Mouse (Mus musculus) stomach, embryonic 14.5 days (tissue): ENCODE data around the gene Tmem120b. TPM values are rescaled to one million over a fixed set of nuclear protein-coding genes. Genes with fewer than 3 reads are reported as not detected.

Experiments used
- ATAC-seq: fragments of 200-750 bp; cut with Nextera tagmentation; 2 replicates; pipeline ENCODE4 v1.8.0; 2017; ENCODE audit warnings: low read depth, moderate TSS enrichment; ENCODE audit not compliant: insufficient number of reproducible peaks, insufficient read depth, low FRiP score
- H3K27ac ChIP-seq: fragments of 300-500 bp; sonication (generic); 2 replicates; pipeline ENCODE4 v1.5.1; 2014; ENCODE audit warnings: mild to moderate bottlenecking, low read length, moderate library complexity, mixed read lengths
- H3K27me3 ChIP-seq: fragments of 300-500 bp; sonication (generic); 2 replicates; pipeline ENCODE4 v1.6.1; 2014; ENCODE audit warnings: low read length, control low read depth, mixed read lengths; ENCODE audit not compliant: control insufficient read depth, insufficient read depth
- H3K36me3 ChIP-seq: fragments of 300-500 bp; sonication (generic); 2 replicates; pipeline ENCODE4 v1.6.1; 2014; ENCODE audit warnings: mild to moderate bottlenecking, control low read depth, low read length, moderate library complexity, mixed read lengths; ENCODE audit not compliant: control insufficient read depth, insufficient read depth
- H3K4me1 ChIP-seq: fragments of 300-500 bp; sonication (generic); 2 replicates; pipeline ENCODE4 v1.6.1; 2014; ENCODE audit warnings: low read length, control low read depth, mixed read lengths; ENCODE audit not compliant: control insufficient read depth, insufficient read depth
- H3K4me2 ChIP-seq: fragments of 300-500 bp; sonication (generic); replicated peaks from 2 replicates; pipeline ENCODE4 v1.6.1; 2014; ENCODE audit warnings: low read depth, low read length, control low read depth
- H3K4me3 ChIP-seq: fragments of 300-500 bp; sonication (generic); 2 replicates; pipeline ENCODE4 v1.5.1; 2014; ENCODE audit warnings: low read depth, low read length, control low read depth
- H3K9ac ChIP-seq: fragments of 300-500 bp; sonication (generic); replicated peaks from 2 replicates; pipeline ENCODE4 v1.6.1; 2014; ENCODE audit warnings: low read depth, mild to moderate bottlenecking, control low read depth, low read length, moderate library complexity, mixed read lengths
- H3K9me3 ChIP-seq: fragments of 300-500 bp; sonication (generic); 2 replicates; pipeline ENCODE4 v1.6.1; 2016; ENCODE audit warnings: low read depth, low read length, control low read depth; ENCODE audit not compliant: control insufficient read depth
- WGBS: fragments of 180-500 bp; shearing (Covaris S2); extraction: QIAGEN DNeasy Blood & Tissue Kit; methylation state at CpG from one replicate; pipeline ENCODE4 v1.1.7; 2014; 5-methylcytosine and 5-hydroxymethylcytosine counted together
- polyA plus RNA-seq: library from polyadenylated mRNA; unstranded; fragments of >200 nt; fragmentation: Nextera tagmentation; extraction: Ambion mirVana; gene quantifications from 2 replicates; pipeline ENCODE4 v1.2.1, GENCODE M21; 2014

Tmem120b gene
- polyA plus RNA-seq, 1 experiment from 2014 or later, result 9.3 TPM

- H3K36me3 ChIP-seq, result peaks cover 3% of the 10 kb centered on the region; the same call in 1 of the 2 replicates
- H3K9ac ChIP-seq, result peak overlapping the region; percentile 31
- H3K4me1 ChIP-seq, result peaks cover 60% of the 10 kb centered on the region
- H3K4me3 ChIP-seq, result peak overlapping the region; percentile 84
- H3K9me3 ChIP-seq, result no peaks in the 10 kb centered on the region
- H3K27me3 ChIP-seq, result no peaks in the 10 kb centered on the region
- WGBS, result 3% methylated on average over 30 of the region's 30 CpGs
- peak overlapping the region; percentile 100 for H3K4me2 ChIP-seq
- H3K27ac ChIP-seq, result peak overlapping the region; percentile 100
- ATAC-seq, result peak; percentile 61
Observed at GRCm38 (mm10) chr5:123135471-123136360, 67.5 kb downstream of the Tmem120b start.

GRCm38 (mm10) chr5:123136361-123137043 is 68.3 kb downstream of the Tmem120b start:
- Histone ChIP-seq H3K4me2 (peak overlapping the region; percentile 100), H3K36me3 (peaks cover 3% of the 10 kb centered on the region; the same call in 1 of the 2 replicates), H3K9me3 (no peaks in the 10 kb centered on the region), H3K27me3 (no peaks in the 10 kb centered on the region), H3K27ac (peak overlapping the region; percentile 100), H3K4me1 (peaks cover 60% of the 10 kb centered on the region), H3K4me3 (peak overlapping the region; percentile 84), H3K9ac (peak overlapping the region; percentile 98)
- ATAC-seq, result peak; percentile 53
- WGBS, result 1% methylated on average over 13 of the region's 13 CpGs

GRCm38 (mm10) chr5:123137044-123137909 is 69.1 kb downstream of the Tmem120b start:
- H3K4me1 ChIP-seq, result peaks cover 55% of the 10 kb centered on the region
- no peaks in the 10 kb centered on the region for H3K27me3 ChIP-seq
- H3K27ac ChIP-seq, result peak overlapping the region; percentile 100
- H3K4me2 ChIP-seq, result peak overlapping the region; percentile 100
- ATAC-seq, result no peak
- no peaks in the 10 kb centered on the region for H3K9me3 ChIP-seq
- H3K4me3 ChIP-seq, result peak overlapping the region; percentile 84
- peak overlapping the region; percentile 98 for H3K9ac ChIP-seq
- WGBS, result 4% methylated on average over 20 of the region's 20 CpGs
- H3K36me3 ChIP-seq, result peaks cover 3% of the 10 kb centered on the region; the same call in 1 of the 2 replicates

- peaks cover 51% of the 10 kb centered on the region for H3K4me1 ChIP-seq
- 1% methylated on average over 5 of the region's 6 CpGs for WGBS
Observed at GRCm38 (mm10) chr5:123137910-123138229, 69.7 kb downstream of the Tmem120b start.

GRCm38 (mm10) chr5:123138230-123138911 is 70.2 kb downstream of the Tmem120b start:
- Histone ChIP-seq H3K27me3 (no peaks in the 10 kb centered on the region), H3K27ac (peak overlapping the region; percentile 100), H3K9me3 (no peaks in the 10 kb centered on the region), H3K9ac (peak overlapping the region; percentile 98), H3K4me2 (peak overlapping the region; percentile 100), H3K36me3 (peaks cover 3% of the 10 kb centered on the region; the same call in 1 of the 2 replicates), H3K4me1 (peaks cover 47% of the 10 kb centered on the region), H3K4me3 (peak overlapping the region; percentile 84)
- WGBS, result 0% methylated on average over 39 of the region's 40 CpGs
- ATAC-seq, result peak; percentile 28

More at GRCm38 (mm10) chr5:123137910-123138229, 69.7 kb downstream of the Tmem120b start:
- Histone ChIP-seq H3K9me3 (no peaks in the 10 kb centered on the region), H3K27me3 (no peaks in the 10 kb centered on the region), H3K36me3 (peaks cover 3% of the 10 kb centered on the region; the same call in 1 of the 2 replicates), H3K4me2 (peak overlapping the region; percentile 100), H3K9ac (peak overlapping the region; percentile 98), H3K27ac (peak overlapping the region; percentile 100), H3K4me3 (peak overlapping the region; percentile 84)
- ATAC-seq, result no peak

- peak overlapping the region; percentile 100 for H3K4me2 ChIP-seq
- H3K27me3 ChIP-seq, result no peaks in the 10 kb centered on the region
- H3K4me3 ChIP-seq, result peak overlapping the region; percentile 84
- under 1% methylated on average over 39 of the region's 39 CpGs for WGBS
- peak overlapping the region; percentile 100 for H3K27ac ChIP-seq
- H3K36me3 ChIP-seq, result peaks cover 3% of the 10 kb centered on the region; the same call in 1 of the 2 replicates
- ATAC-seq, result no peak
- H3K9ac ChIP-seq, result peak overlapping the region; percentile 98
- H3K4me1 ChIP-seq, result peaks cover 44% of the 10 kb centered on the region
- no peaks in the 10 kb centered on the region for H3K9me3 ChIP-seq
Observed at GRCm38 (mm10) chr5:123138953-123139721, 70.9 kb downstream of the Tmem120b start.
